In genomic region chr3:145939402-145939801, GRCm38 (mm10) we compare ENCODE assay signal across 8 mouse cellular contexts. TPM values are rescaled to one million over a fixed set of nuclear protein-coding genes. Genes with fewer than 3 reads are reported as not detected.
DNase-seq lines count a peak whose midpoint lies in the region; ATAC-seq and TF ChIP-seq lines count a peak whose summit lies in the region.
"Had no signal": no experiment of that assay in that cellular context is flagged by ENCODE, and none has a peak within 500 bp of the region (broad histone marks: within the 10 kb centered on the region; RNA-seq: fewer than 3 reads in every experiment).

No protein-coding gene starts in this region.

- peak overlapping the region; percentile 67 for H3K4me2 ChIP-seq in forebrain, embryonic 14.5 days (ENCODE audit: low read length)
- peak overlapping the region; percentile 94 for H3K4me2 ChIP-seq in liver, embryonic 15.5 days

- peak overlapping the region; percentile 93; the same call in 1 of the 2 replicates for H3K9ac ChIP-seq in forebrain, embryonic 14.5 days (ENCODE audit: low read length)
- peak overlapping the region; percentile 15; the same call in 1 of the 2 replicates for H3K9ac ChIP-seq in liver, embryonic 15.5 days

- no peak for DNase-seq in thymus, adult 2 months
- DNase-seq in thymus, postnatal 4 days = no peak
- no peak for DNase-seq in forebrain, embryonic 14.5 days (ENCODE audit: low spot score)
- DNase-seq in adrenal gland, adult 18-20 months (ENCODE audit: low spot score in 2 of 2) = no peak
- no peak for DNase-seq in gastrocnemius, adult 18-20 months (ENCODE audit: low spot score)
- DNase-seq in embryo, embryonic 9.5 days (ENCODE audit: extremely low spot score) = no peak
- DNase-seq: layer of hippocampus, postnatal 36 days had no signal

- TF ChIP-seq POLR2A in thymus, adult 2 months (IDR thresholded peaks at IDR 0.05; ENCODE audit: control insufficient read depth, extremely low read depth, insufficient read depth, low read length, poor library complexity) = no peak

- WGBS in thymus, adult 2 months = 81% methylated on average over 12 of the region's 12 CpGs
- WGBS in forebrain, embryonic 14.5 days = 86% methylated on average over 12 of the region's 12 CpGs
- 18% methylated on average over 12 of the region's 12 CpGs for WGBS in liver, embryonic 15.5 days (ENCODE audit: insufficient replicate concordance)

- H3K27me3 ChIP-seq in thymus, adult 2 months (ENCODE audit: control insufficient read depth, insufficient read depth, low read length) = no peaks in the 10 kb centered on the region
- H3K27me3 ChIP-seq in forebrain, embryonic 14.5 days (replicated peaks; ENCODE audit: control insufficient read depth, insufficient read depth, low read length) = no peaks in the 10 kb centered on the region
- no peaks in the 10 kb centered on the region for H3K27me3 ChIP-seq in liver, embryonic 15.5 days

- H3K9me3 ChIP-seq in forebrain, embryonic 14.5 days (replicated peaks; ENCODE audit: control insufficient read depth, low read length) = no peaks in the 10 kb centered on the region
- no peaks in the 10 kb centered on the region for H3K9me3 ChIP-seq in liver, embryonic 15.5 days (replicated peaks)

- H3K27ac ChIP-seq in thymus, adult 2 months (ENCODE audit: control insufficient read depth, insufficient read depth, low read length) = no peak overlapping the region
- H3K27ac ChIP-seq in forebrain, embryonic 14.5 days (ENCODE audit: low read depth, low read length) = no peak overlapping the region
- no peak overlapping the region for H3K27ac ChIP-seq in liver, embryonic 15.5 days (replicated peaks)

- peaks cover 19% of the 10 kb centered on the region for H3K36me3 ChIP-seq in thymus, adult 2 months (ENCODE audit: control insufficient read depth, insufficient read depth, low read length)
- peaks cover 42% of the 10 kb centered on the region for H3K36me3 ChIP-seq in forebrain, embryonic 14.5 days (ENCODE audit: control insufficient read depth, insufficient read depth, low read length)
- peaks cover 35% of the 10 kb centered on the region for H3K36me3 ChIP-seq in liver, embryonic 15.5 days (replicated peaks)

- H3K4me1 ChIP-seq in thymus, adult 2 months (replicated peaks; ENCODE audit: control insufficient read depth, insufficient read depth, low read length) = peaks cover 12% of the 10 kb centered on the region
- peaks cover 10% of the 10 kb centered on the region for H3K4me1 ChIP-seq in forebrain, embryonic 14.5 days (ENCODE audit: control insufficient read depth, insufficient read depth, low read length)
- H3K4me1 ChIP-seq in liver, embryonic 15.5 days (replicated peaks) = peaks cover 35% of the 10 kb centered on the region

- TF ChIP-seq CTCF in thymus, adult 2 months (IDR thresholded peaks at IDR 0.05; ENCODE audit: borderline replicate concordance, control insufficient read depth, extremely low read depth, insufficient read depth, low read length, poor library complexity) = peak; percentile 14; the same call in 1 of the 2 replicates

- no peak overlapping the region for H3K4me3 ChIP-seq in thymus, adult 2 months (ENCODE audit: control insufficient read depth, insufficient read depth, low read length)
- H3K4me3 ChIP-seq in forebrain, embryonic 14.5 days (ENCODE audit: low read depth, low read length) = peak overlapping the region; percentile 98; the same call in 1 of the 2 replicates
- H3K4me3 ChIP-seq in liver, embryonic 15.5 days (replicated peaks) = peak overlapping the region; percentile 95

- ATAC-seq in forebrain, embryonic 14.5 days = no peak
- peak; percentile 27 for ATAC-seq in liver, embryonic 15.5 days (ENCODE audit: insufficient read depth)

RNA-seq across cellular contexts. Expression of gene 2410004B18Rik, which starts 1.6 kb away (rescaled TPM):
- polyA plus RNA-seq in thymus, adult 2 months (2012; rRNA removed) = 19.2 and 20.6 TPM in 2 replicates
- polyA plus RNA-seq in forebrain, embryonic 14.5 days (2014; fragmentation: Nextera tagmentation; extraction: Ambion mirVana) = 76.4 and 83.3 TPM in 2 replicates
- 14.0 and 14.6 TPM in 2 replicates for polyA plus RNA-seq in liver, embryonic 15.5 days (2015; fragmentation: Nextera tagmentation; extraction: Ambion mirVana)
- total RNA-seq in adrenal gland, adult 18-20 months (2021) = 10 to 100 TPM; 21.2 to 23.1 TPM
- 10 to 100 TPM; 17.3 to 19.5 TPM for total RNA-seq in gastrocnemius, adult 18-20 months (2021)

RNA-seq across cellular contexts. Expression of gene Bcl10, which starts 16.8 kb away (rescaled TPM):
- polyA plus RNA-seq in thymus, adult 2 months (2012; rRNA removed) = 17.3 and 21.1 TPM in 2 replicates
- polyA plus RNA-seq in forebrain, embryonic 14.5 days (2014; fragmentation: Nextera tagmentation; extraction: Ambion mirVana) = 41.7 and 50.4 TPM in 2 replicates
- polyA plus RNA-seq in liver, embryonic 15.5 days (2015; fragmentation: Nextera tagmentation; extraction: Ambion mirVana) = 18.3 and 18.6 TPM in 2 replicates
- total RNA-seq in adrenal gland, adult 18-20 months (2021) = 10 to 100 TPM; 22.3 to 24.9 TPM
- total RNA-seq in gastrocnemius, adult 18-20 months (2021) = 1 to 10 TPM; 9.4 to 9.7 TPM

RNA-seq across cellular contexts. Expression of gene Syde2, which starts 48.3 kb away (rescaled TPM):
- 3.5 and 4.6 TPM in 2 replicates for polyA plus RNA-seq in thymus, adult 2 months (2012; rRNA removed)
- polyA plus RNA-seq in forebrain, embryonic 14.5 days (2014; fragmentation: Nextera tagmentation; extraction: Ambion mirVana) = 0.52 and 0.67 TPM in 2 replicates
- 0.48 and 0.52 TPM in 2 replicates for polyA plus RNA-seq in liver, embryonic 15.5 days (2015; fragmentation: Nextera tagmentation; extraction: Ambion mirVana)
- 1 to 10 TPM; 4.4 to 5.1 TPM for total RNA-seq in adrenal gland, adult 18-20 months (2021)
- under 1 TPM; 0.73 to 0.93 TPM for total RNA-seq in gastrocnemius, adult 18-20 months (2021)
